Comparison of ENCODE assay signal across 30 mouse cellular contexts in genomic region chr1:191543747-191544146, GRCm38 (mm10). TPM values are rescaled to one million over a fixed set of nuclear protein-coding genes. Genes with fewer than 3 reads are reported as not detected.
DNase-seq lines count a peak whose midpoint lies in the region; ATAC-seq and TF ChIP-seq lines count a peak whose summit lies in the region.
"Had no signal": no experiment of that assay in that cellular context is flagged by ENCODE, and none has a peak within 500 bp of the region (broad histone marks: within the 10 kb centered on the region; RNA-seq: fewer than 3 reads in every experiment).

No protein-coding gene starts in this region.

- no peaks in the 10 kb centered on the region; the same call in 1 of the 2 replicates for H3K79me2 ChIP-seq in MEL (ENCODE audit: control insufficient read depth, insufficient read depth, low read length, poor library complexity)

- TF ChIP-seq RAD21 in MEL (IDR thresholded peaks at IDR 0.05; ENCODE audit: low read depth, low read length) = no peak

- peak overlapping the region; percentile 21; the same call in 1 of the 2 replicates for H3K27ac ChIP-seq in heart, embryonic 13.5 days (replicated peaks)
- peak overlapping the region; percentile 57 for H3K27ac ChIP-seq in heart, embryonic 16.5 days (ENCODE audit: low read length)
- H3K27ac ChIP-seq in MEL (ENCODE audit: control insufficient read depth, low read depth, low read length) = no peak overlapping the region
- H3K27ac ChIP-seq: embryonic facial prominence, embryonic 12.5 days; embryonic facial prominence, embryonic 15.5 days; forebrain, embryonic 12.5 days; forebrain, embryonic 15.5 days; heart, adult 2 months; hindbrain, embryonic 10.5 days; hindbrain, embryonic 13.5 days; intestine, embryonic 15.5 days had no signal

- TF ChIP-seq POLR2A in MEL (IDR thresholded peaks at IDR 0.05; ENCODE audit: control insufficient read depth in 1 of 2, insufficient read depth in 1 of 2, low read depth in 1 of 2, low read length in 2 of 2, poor library complexity in 1 of 2) = no peak

- H3K9ac ChIP-seq in heart, embryonic 13.5 days = no peak overlapping the region
- H3K9ac ChIP-seq in heart, embryonic 16.5 days (ENCODE audit: low read length) = no peak overlapping the region
- no peak overlapping the region for H3K9ac ChIP-seq in MEL (ENCODE audit: control insufficient read depth, low read depth, low read length, poor library complexity, severe bottlenecking)
- H3K9ac ChIP-seq: embryonic facial prominence, embryonic 12.5 days; embryonic facial prominence, embryonic 15.5 days; forebrain, embryonic 12.5 days; forebrain, embryonic 15.5 days; hindbrain, embryonic 13.5 days; intestine, embryonic 15.5 days had no signal

- intact Hi-C loops in heart, postnatal 36 days (cut with DNase I) = no loop called here

- no peak for TF ChIP-seq EP300 in MEL (IDR thresholded peaks at IDR 0.05; ENCODE audit: low read depth in 1 of 2, low read length in 2 of 2)

- H3K27me3 ChIP-seq in heart, embryonic 13.5 days (replicated peaks) = no peaks in the 10 kb centered on the region
- no peaks in the 10 kb centered on the region for H3K27me3 ChIP-seq in heart, embryonic 16.5 days (ENCODE audit: control insufficient read depth, insufficient read depth, low read length)
- no peaks in the 10 kb centered on the region for H3K27me3 ChIP-seq in MEL (ENCODE audit: control insufficient read depth in 1 of 2, insufficient read depth in 2 of 2, low read length in 2 of 2)
- H3K27me3 ChIP-seq: CH12.LX; embryonic facial prominence, embryonic 12.5 days; embryonic facial prominence, embryonic 15.5 days; forebrain, embryonic 12.5 days; forebrain, embryonic 15.5 days; hindbrain, embryonic 13.5 days; intestine, embryonic 15.5 days had no signal

- no peak overlapping the region for H3K4me3 ChIP-seq in heart, embryonic 13.5 days
- no peak overlapping the region for H3K4me3 ChIP-seq in heart, embryonic 16.5 days (ENCODE audit: low read length)
- no peak overlapping the region for H3K4me3 ChIP-seq in MEL (ENCODE audit: control insufficient read depth in 1 of 2, insufficient read depth in 1 of 2, low read depth in 2 of 2, low read length in 2 of 2)
- H3K4me3 ChIP-seq: embryonic facial prominence, embryonic 12.5 days; embryonic facial prominence, embryonic 15.5 days; erythroblast, embryonic 14.5 days; forebrain, embryonic 12.5 days; forebrain, embryonic 15.5 days; heart, adult 2 months; hindbrain, embryonic 10.5 days; hindbrain, embryonic 13.5 days; intestine, embryonic 15.5 days had no signal

- no peak for DNase-seq in heart, adult 8-10 months (ENCODE audit: low spot score)
- DNase-seq in heart, postnatal 36 days = no peak
- DNase-seq in MEL (ENCODE audit: low read depth, low spot score) = no peak
- no peak for DNase-seq in right cerebral cortex, adult 18-20 months
- DNase-seq: adrenal gland, adult 2 months; adrenal gland, postnatal 14 days; B cell, adult 2 months; cerebellum, adult 11 months; cerebellum, adult 2 months; cerebellum, adult 9-11 months; cerebellum, postnatal 25 days; gastrocnemius, postnatal 25 days; heart, adult 2 months; heart, postnatal 14 days; kidney, adult 11 months had no signal

- peaks cover 87% of the 10 kb centered on the region for H3K36me3 ChIP-seq in heart, embryonic 13.5 days
- H3K36me3 ChIP-seq in heart, embryonic 16.5 days (ENCODE audit: control insufficient read depth, insufficient read depth) = peaks cover 17% of the 10 kb centered on the region
- H3K36me3 ChIP-seq in MEL (ENCODE audit: control insufficient read depth in 1 of 2, insufficient read depth in 2 of 2, low read length in 2 of 2) = peaks cover 2 to 46% of the 10 kb centered on the region in 2 experiments

- 32% methylated on average over 3 of the region's 3 CpGs for WGBS in heart, embryonic 13.5 days
- WGBS in heart, embryonic 16.5 days = 46% methylated on average over 3 of the region's 3 CpGs

- H3K4me1 ChIP-seq in heart, embryonic 13.5 days = peaks cover 34% of the 10 kb centered on the region
- peaks cover 13% of the 10 kb centered on the region for H3K4me1 ChIP-seq in heart, embryonic 16.5 days (ENCODE audit: control insufficient read depth, insufficient read depth, low read length)
- no peaks in the 10 kb centered on the region for H3K4me1 ChIP-seq in MEL (ENCODE audit: control insufficient read depth in 1 of 2, insufficient read depth in 2 of 2, low read length in 2 of 2)
- H3K4me1 ChIP-seq: embryonic facial prominence, embryonic 12.5 days; embryonic facial prominence, embryonic 15.5 days; forebrain, embryonic 12.5 days; forebrain, embryonic 15.5 days; hindbrain, embryonic 10.5 days; hindbrain, embryonic 13.5 days; intestine, embryonic 15.5 days had no signal

- ATAC-seq in heart, embryonic 13.5 days (ENCODE audit: extremely low read depth, insufficient number of reproducible peaks, low FRiP score, low TSS enrichment) = no peak
- ATAC-seq in heart, embryonic 16.5 days (replicated peaks; ENCODE audit: extremely low read depth, insufficient read depth, low FRiP score) = no peak
- peak; percentile 62 for ATAC-seq in megakaryocyte-erythroid progenitor cell, adult 5-6 weeks (replicated peaks; ENCODE audit: low FRiP score, low TSS enrichment, poor library complexity, severe bottlenecking)
- ATAC-seq: forebrain, embryonic 15.5 days; hindbrain, embryonic 16.5 days; intestine, embryonic 15.5 days had no signal

- no peak for TF ChIP-seq CTCF in MEL (IDR thresholded peaks at IDR 0.05 in 2 of 3, conservative IDR thresholded peaks at IDR 0.05 in 1 of 3; ENCODE audit: control insufficient read depth in 1 of 3, insufficient read depth in 1 of 3, low read depth in 2 of 3, low read length in 3 of 3, poor library complexity in 1 of 3, severe bottlenecking in 1 of 3)

- H3K9me3 ChIP-seq in heart, embryonic 13.5 days = no peaks in the 10 kb centered on the region
- no peaks in the 10 kb centered on the region for H3K9me3 ChIP-seq in heart, embryonic 16.5 days (replicated peaks; ENCODE audit: control insufficient read depth, low read length)
- H3K9me3 ChIP-seq in MEL (replicated peaks; ENCODE audit: insufficient read depth, low read length) = no peaks in the 10 kb centered on the region
- H3K9me3 ChIP-seq: embryonic facial prominence, embryonic 12.5 days; embryonic facial prominence, embryonic 15.5 days; forebrain, embryonic 12.5 days; forebrain, embryonic 15.5 days; G1E; hindbrain, embryonic 10.5 days; hindbrain, embryonic 13.5 days; intestine, embryonic 15.5 days had no signal

- no peak overlapping the region for H3K4me2 ChIP-seq in heart, embryonic 13.5 days
- H3K4me2 ChIP-seq in heart, embryonic 16.5 days (ENCODE audit: low read depth, low read length) = no peak overlapping the region
- H3K4me2 ChIP-seq: embryonic facial prominence, embryonic 12.5 days; embryonic facial prominence, embryonic 15.5 days; forebrain, embryonic 12.5 days; forebrain, embryonic 15.5 days; hindbrain, embryonic 13.5 days; intestine, embryonic 15.5 days had no signal

TF ChIP-seq in MEL, 35 proteins besides CTCF, POLR2A, EP300 and RAD21:
- TF ChIP-seq SIN3A (IDR thresholded peaks at IDR 0.05; ENCODE audit: low read length) (no peak), TCF12 (IDR thresholded peaks at IDR 0.05; ENCODE audit: low read depth, low read length) (peak; percentile 47; the same call in 1 of the 2 replicates), GATA1 (IDR thresholded peaks at IDR 0.05; ENCODE audit: low read depth, low read length) (0 out of 2 replicates have a peak, but pooled peaks have one; percentile 29)

RNA-seq across cellular contexts. Expression of gene Dtl, which starts 31.6 kb away (rescaled TPM):
- 29.3 and 31.2 TPM in 2 replicates for polyA plus RNA-seq in heart, embryonic 13.5 days (2015; fragmentation: Nextera tagmentation; extraction: Ambion mirVana)
- total RNA-seq in heart, adult 8-10 months (2022) = under 1 TPM; 0.06 to 0.34 (median 0.20) TPM
- polyA plus RNA-seq in heart, embryonic 16.5 days (2015; fragmentation: Nextera tagmentation; extraction: Ambion mirVana) = 23.9 and 26.9 TPM in 2 replicates
- under 1 TPM; 0.19 to 0.31 TPM for total RNA-seq in heart, postnatal 36 days (2021)
- total RNA-seq in MEL (2012; rRNA removed) = 37.2 and 42.3 TPM in 2 replicates
- 10 to 100 TPM; 53.5 to 64.6 TPM for polyA plus RNA-seq in MEL (2012; ENCODE audit: insufficient read depth in 1 of 2, insufficient read length in 2 of 2, low read depth in 1 of 2, low replicate concordance in 2 of 2, missing spikeins in 1 of 2)
- 109 TPM in 2 replicates for total RNA-seq in megakaryocyte-erythroid progenitor cell, adult 5-6 weeks (2014; fragmentation: Nextera tagmentation)
- total RNA-seq in megakaryocyte-erythroid progenitor cell, adult 5-6 weeks (2017) = 83.5 and 88.3 TPM in 2 replicates
- total RNA-seq: gastrocnemius, adult 8-10 months had no signal

RNA-seq across cellular contexts. Expression of gene Ints7, which starts 31.7 kb away (rescaled TPM):
- polyA plus RNA-seq in heart, embryonic 13.5 days (2015; fragmentation: Nextera tagmentation; extraction: Ambion mirVana) = 34.1 and 37.2 TPM in 2 replicates
- 10 to 100 TPM in 3 of 4 experiments, 1 to 10 TPM in 1; 9.7 to 11.2 (median 10.8) TPM for total RNA-seq in heart, adult 8-10 months (2022)
- polyA plus RNA-seq in heart, embryonic 16.5 days (2015; fragmentation: Nextera tagmentation; extraction: Ambion mirVana) = 34.1 and 35.4 TPM in 2 replicates
- total RNA-seq in heart, postnatal 36 days (2021) = 10 to 100 TPM; 10.4 to 11.4 TPM
- 44.2 and 47.2 TPM in 2 replicates for total RNA-seq in MEL (2012; rRNA removed)
- polyA plus RNA-seq in MEL (2012; ENCODE audit: insufficient read depth in 1 of 2, insufficient read length in 2 of 2, low read depth in 1 of 2, low replicate concordance in 2 of 2, missing spikeins in 1 of 2) = 10 to 100 TPM; 83.5 to 84.5 TPM
- 74.9 and 91.0 TPM in 2 replicates for total RNA-seq in megakaryocyte-erythroid progenitor cell, adult 5-6 weeks (2014; fragmentation: Nextera tagmentation)
- 78.2 and 79.8 TPM in 2 replicates for total RNA-seq in megakaryocyte-erythroid progenitor cell, adult 5-6 weeks (2017)

Comparison
In these comparisons a context has a peak if more than half of its experiments do, and no peak if none do; other contexts are left out.
1. RNA of gene Dtl, which starts 31.6 kb away (total RNA-seq): 83.5 to 109 TPM in megakaryocyte-erythroid progenitor cell, adult 5-6 weeks and 37.2 to 42.3 TPM in MEL; 0.19 to 0.31 TPM in heart, postnatal 36 days and 0.06 to 0.34 TPM in heart, adult 8-10 months; every median in the first group is over 10 times any median in the second.